Mouse (Mus musculus) heart, postnatal 0 days (tissue): ENCODE data around the gene Nat8.
"Not testable (repeated sequence)": the region's sequence is repeated elsewhere in the genome, so short reads cannot be mapped to it uniquely, and the experiment has no call there.

Experiments
- CTCF ChIP-seq: IDR thresholded peaks from 2 replicates; pipeline ENCODE4 v1.5.1; 2016; ENCODE audit warnings: antibody characterized with exemption, control low read depth, low read depth
- EP300 ChIP-seq: IDR thresholded peaks from 2 replicates; pipeline ENCODE4 v1.6.1; 2016; ENCODE audit warnings: antibody characterized with exemption, low read depth

GRCm38 (mm10) chr6:85836098-85836497, 4.2 kb upstream of the Nat8 start:
- TF ChIP-seq EP300, CTCF: not testable (repeated sequence)
